Mouse (Mus musculus): ENCODE data around the gene Lmf1.

DNA sequence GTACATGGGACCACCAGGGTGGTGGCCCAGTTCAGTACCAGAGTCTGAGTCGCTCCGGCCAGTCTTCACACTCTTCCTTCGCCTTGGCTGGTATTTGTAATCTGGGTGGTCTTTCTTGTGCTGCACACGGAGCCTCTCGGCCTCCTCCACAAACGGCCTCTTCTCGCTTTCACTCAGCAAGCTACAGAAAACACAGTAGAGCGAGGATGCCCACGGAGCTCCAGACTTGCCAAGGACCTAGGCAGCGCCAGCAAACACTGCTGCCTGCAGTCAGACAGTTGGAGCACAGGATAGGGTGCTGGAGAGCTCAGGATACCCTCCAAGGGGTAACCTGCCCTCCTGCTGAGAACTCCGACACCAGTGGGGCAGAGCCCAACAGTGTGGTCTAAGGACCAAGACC, 10.0 kb upstream of the Lmf1 start:
- TF ChIP-seq CTCF (IDR thresholded peaks at IDR 0.05; ENCODE audit: low read depth): no peak
- no peak for TF ChIP-seq EP300 (optimal IDR thresholded peaks at IDR 0.05)

Data from stomach, postnatal 0 days (tissue).